Mouse (Mus musculus) left cerebral cortex, adult 2 months (tissue): Measurements from ENCODE around the gene Ube3a. TPM values are rescaled to one million over a fixed set of nuclear protein-coding genes. Genes with fewer than 3 reads are reported as not detected.

ENCODE experiments used
- DNase-seq, 2 experiments: peaks; one replicate each; pipeline ENCODE4 v3.0.0; 2021 to 2022; ENCODE audit warnings: low spot score in 2 of 2, mixed read lengths in 1 of 2; ENCODE audit errors: extremely low spot score in 1 of 2
- H3K27ac ChIP-seq: fragments of 200-600 bp; 2 replicates; pipeline ENCODE4 v1.8.1; 2022
- H3K4me3 ChIP-seq: fragments of 200-600 bp; 2 replicates; pipeline ENCODE4 v1.8.1; 2022
- CTCF ChIP-seq: fragments of 200-600 bp; IDR thresholded peaks from 2 replicates; pipeline ENCODE4 v1.8.1; 2022; ENCODE audit warnings: antibody characterized with exemption, mild to moderate bottlenecking, moderate library complexity
- intact Hi-C: fragments of 180-260 bp; cut with DNase I; formaldehyde crosslinking; loops from one replicate; pipeline ENCODE4 v1.15.1; 2025
- long read RNA-seq, 2 experiments: library from polyadenylated mRNA; stranded (forward); transcript quantifications; one replicate each; pipeline ENCODE4 v2.0.0; 2021; ENCODE audit warnings: borderline mapping rate in 2 of 2
- total RNA-seq, 2 experiments: library from RNA; stranded (reverse); gene quantifications; 2 replicates each; pipeline ENCODE4 v1.2.3; 2021

Ube3a gene
- 100 to 1,000 TPM; 133 to 134 TPM for total RNA-seq
- long read RNA-seq, experiment 1, full-length matches to known transcripts: 53 of 76 reads
- long read RNA-seq, experiment 1, partial matches to known transcripts: 6 of 76 reads
- long read RNA-seq, experiment 1, other reads (novel, unspliced or antisense): 17 of 76 reads
- long read RNA-seq, experiment 2, full-length matches to known transcripts: 39 of 61 reads
- long read RNA-seq, experiment 2, partial matches to known transcripts: 6 of 61 reads
- long read RNA-seq, experiment 2, other reads (novel, unspliced or antisense): 16 of 61 reads

GRCm38 (mm10) chr7:59228045-59228865, at the start of gene Ube3a:
Ube3a (plus strand) TSS chr7:59228750.
- DNase-seq: peak; percentile 98
- intact Hi-C loops: loop anchor here (10.0 kb wide), 2 partner anchors 833 to 1723 kb away; no protein-coding TSS in a partner anchor
- Histone ChIP-seq H3K4me3 (peak within 1 kb of the TSS; percentile 93), H3K27ac (peak within 1 kb of the TSS; percentile 99)
- no peak for TF ChIP-seq CTCF

GRCm38 (mm10) chr7:59192831-59193230, 35.7 kb upstream of the Ube3a start:
- intact Hi-C loops: no loop called here
- TF ChIP-seq CTCF: no peak
- Histone ChIP-seq H3K4me3 (no peak overlapping the region), H3K27ac (no peak overlapping the region)
- DNase-seq: no peak

GRCm38 (mm10) chr7:59214911-59215310, 13.6 kb upstream of the Ube3a start:
- H3K27ac ChIP-seq: no peak overlapping the region
- no peak for TF ChIP-seq CTCF
- DNase-seq: no peak
- no peak overlapping the region for H3K4me3 ChIP-seq
- intact Hi-C loops: no loop called here

- H3K4me3 ChIP-seq: no peak overlapping the region
- no peak overlapping the region for H3K27ac ChIP-seq
- no peak for TF ChIP-seq CTCF
- DNase-seq: no peak
- intact Hi-C loops: loop anchor here (10.0 kb wide), 2 partner anchors 826 to 1716 kb away; no protein-coding TSS in a partner anchor
Observed at GRCm38 (mm10) chr7:59221244-59221643, 7.3 kb upstream of the Ube3a start.

GRCm38 (mm10) chr7:59228866-59229182, 274 bp downstream of the Ube3a start:
- no peak for DNase-seq
- peak overlapping the region; percentile 93 for H3K4me3 ChIP-seq
- H3K27ac ChIP-seq: peak overlapping the region; percentile 99
- TF ChIP-seq CTCF: peak; percentile 42
- intact Hi-C loops: loop anchor here (10.0 kb wide), 2 partner anchors 834 to 1724 kb away; no protein-coding TSS in a partner anchor

- Histone ChIP-seq H3K27ac (peak overlapping the region; percentile 99), H3K4me3 (peak overlapping the region; percentile 93)
- intact Hi-C loops: loop anchor here (10.0 kb wide), 2 partner anchors 835 to 1725 kb away; no protein-coding TSS in a partner anchor
- DNase-seq: peak; percentile 65 to 69
- no peak for TF ChIP-seq CTCF
Observed at GRCm38 (mm10) chr7:59229183-59229911, 797 bp downstream of the Ube3a start.

GRCm38 (mm10) chr7:59230304-59230703, 1.8 kb downstream of the Ube3a start:
- Histone ChIP-seq H3K27ac (peak overlapping the region; percentile 99), H3K4me3 (peak overlapping the region; percentile 93)
- intact Hi-C loops: no loop called here
- no peak for TF ChIP-seq CTCF
- DNase-seq: no peak

GRCm38 (mm10) chr7:59230768-59231167, 2.2 kb downstream of the Ube3a start:
- intact Hi-C loops: no loop called here
- Histone ChIP-seq H3K27ac (no peak overlapping the region; the same call in 1 of the 2 replicates), H3K4me3 (peak overlapping the region; percentile 93)
- DNase-seq: no peak
- TF ChIP-seq CTCF: no peak

- H3K4me3 ChIP-seq: peak overlapping the region; percentile 4; the same call in 1 of the 2 replicates
- intact Hi-C loops: no loop called here
- no peak for DNase-seq
- TF ChIP-seq CTCF: no peak
- no peak overlapping the region for H3K27ac ChIP-seq
Observed at GRCm38 (mm10) chr7:59231960-59232359, 3.4 kb downstream of the Ube3a start.

- Histone ChIP-seq H3K4me3 (no peak overlapping the region), H3K27ac (no peak overlapping the region)
- DNase-seq: no peak
- intact Hi-C loops: no loop called here
- TF ChIP-seq CTCF: no peak
Observed at GRCm38 (mm10) chr7:59234773-59235401, 6.3 kb downstream of the Ube3a start.

- intact Hi-C loops: no loop called here
- H3K4me3 ChIP-seq: no peak overlapping the region
Observed at GRCm38 (mm10) chr7:59243257-59243656, 14.7 kb downstream of the Ube3a start.

More at GRCm38 (mm10) chr7:59243257-59243656, 14.7 kb downstream of the Ube3a start:
- no peak overlapping the region for H3K27ac ChIP-seq
- no peak for TF ChIP-seq CTCF
- no peak for DNase-seq
